Mouse (Mus musculus): Measurements from ENCODE around the gene Zc3h10.

- no peak for TF ChIP-seq CTCF (IDR thresholded peaks at IDR 0.05; ENCODE audit: low read depth)
- no peak for TF ChIP-seq EP300 (IDR thresholded peaks at IDR 0.05; ENCODE audit: low read depth)
Observed at GRCm38 (mm10) chr10:128516677-128517076, 30.9 kb downstream of the Zc3h10 start.
